Mouse (Mus musculus) ovary, postnatal 14 days (tissue): ENCODE results near the gene Cyp4f17.
"Not testable (repeated sequence)": the region's sequence is repeated elsewhere in the genome, so short reads cannot be mapped to it uniquely, and the experiment has no call there.

Source experiments
- DNase-seq: peaks from one replicate; pipeline ENCODE4 v3.0.0; 2022; ENCODE audit warnings: low spot score

The Cyp4f17 gene

DNA sequence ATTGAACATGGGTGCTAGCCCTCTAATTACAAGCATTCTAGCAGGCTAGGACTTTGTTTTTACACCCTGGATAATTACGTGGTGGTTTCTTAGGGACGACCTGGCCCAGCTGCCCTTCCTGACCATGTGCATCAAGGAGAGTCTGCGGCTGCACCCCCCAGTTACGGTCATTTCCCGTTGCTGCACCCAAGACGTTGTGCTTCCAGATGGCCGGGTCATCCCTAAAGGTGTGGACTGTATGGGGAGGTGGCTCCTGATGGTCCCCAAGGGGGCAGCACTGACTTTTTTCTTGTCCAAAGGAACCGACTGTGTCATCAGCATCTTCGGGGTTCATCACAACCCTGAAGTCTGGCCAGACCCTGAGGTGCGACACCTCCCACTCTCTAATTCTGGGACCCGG lies 21.9 kb downstream of the Cyp4f17 start:
- no peak for DNase-seq

DNA sequence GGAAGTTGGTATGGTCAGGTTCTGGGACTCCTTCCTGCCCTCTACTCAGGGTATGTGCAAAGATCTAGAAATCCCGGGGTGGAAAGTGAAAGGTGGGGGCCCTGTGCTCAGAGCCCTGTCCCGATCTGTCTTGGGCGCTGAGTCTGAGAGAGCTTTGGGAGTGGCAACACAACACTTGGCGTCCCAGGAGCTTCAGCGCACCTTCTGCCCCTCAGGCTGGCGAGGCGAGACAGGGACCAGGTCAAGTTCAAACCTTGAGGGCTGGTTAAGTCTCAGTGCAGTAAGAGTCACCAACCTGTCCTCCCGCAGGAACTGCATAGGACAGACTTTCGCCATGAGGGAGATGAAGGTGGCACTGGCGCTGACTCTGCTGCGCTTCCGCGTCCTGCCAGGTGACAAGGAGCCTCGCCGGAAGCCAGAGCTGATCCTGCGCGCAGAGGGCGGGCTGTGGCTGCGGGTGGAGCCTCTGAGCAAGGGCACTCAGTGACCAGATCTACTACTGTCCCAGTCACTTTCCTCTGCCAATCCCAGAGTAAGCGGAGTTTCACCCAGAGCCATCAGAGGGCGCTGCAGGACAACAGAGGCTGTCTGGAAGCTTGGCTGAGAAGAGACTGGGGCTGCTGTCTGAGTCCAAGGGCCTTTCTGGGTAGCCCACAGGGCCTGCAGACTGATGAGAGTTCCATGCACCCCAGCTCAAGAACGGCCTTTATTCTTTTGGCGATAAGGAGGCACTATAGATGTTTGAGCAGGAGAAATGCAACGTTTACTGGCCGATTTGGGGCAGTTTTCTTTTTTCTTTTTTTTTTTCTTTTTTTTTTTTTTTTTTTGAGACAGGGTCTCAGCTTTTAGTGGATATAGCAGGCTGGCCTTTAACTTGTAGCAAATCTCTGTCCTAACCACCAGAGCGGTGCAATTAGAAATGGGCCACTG lies 22.8 kb downstream of the Cyp4f17 start:
- peak; percentile 73 for DNase-seq

DNA sequence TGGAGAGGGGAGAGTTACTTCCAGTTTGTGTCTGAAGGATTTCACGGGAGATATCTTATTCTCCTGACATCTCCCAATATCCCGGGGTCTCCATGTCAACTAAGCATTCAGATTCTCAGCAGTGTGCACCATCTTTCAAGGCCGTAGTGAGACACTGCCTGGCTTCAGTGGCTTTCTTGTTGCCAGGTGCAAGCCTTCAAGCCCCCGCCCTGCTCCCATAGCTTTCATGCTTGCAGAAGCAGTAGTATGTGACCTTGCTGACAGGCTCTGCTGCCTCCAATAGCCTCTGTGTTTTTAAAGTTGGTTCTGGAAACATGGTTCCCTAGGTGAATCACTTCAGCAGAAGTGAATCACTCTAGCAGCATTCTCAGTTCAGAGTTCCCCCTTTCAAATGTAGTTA lies 26.5 kb downstream of the Cyp4f17 start:
- DNase-seq: not testable (repeated sequence)

DNA sequence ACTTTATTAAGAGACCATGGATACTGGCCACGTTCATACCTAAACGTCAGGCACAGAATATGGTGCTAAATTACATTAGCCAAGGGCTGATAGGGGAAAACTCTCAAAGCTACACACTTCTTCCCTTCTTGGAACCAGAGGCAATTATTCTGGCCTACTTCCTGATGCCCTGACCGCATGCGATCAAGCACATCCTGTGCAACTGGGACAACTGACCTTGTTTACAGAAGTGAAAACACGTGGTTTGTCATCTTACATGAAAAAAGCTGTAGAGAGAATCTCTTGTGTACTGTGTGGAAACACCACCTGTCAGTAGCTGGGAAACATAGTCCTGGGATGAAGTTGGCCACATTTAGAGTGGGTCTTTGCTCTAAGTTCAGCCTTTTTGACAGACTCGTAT lies 28.2 kb downstream of the Cyp4f17 start:
- no peak for DNase-seq

DNA sequence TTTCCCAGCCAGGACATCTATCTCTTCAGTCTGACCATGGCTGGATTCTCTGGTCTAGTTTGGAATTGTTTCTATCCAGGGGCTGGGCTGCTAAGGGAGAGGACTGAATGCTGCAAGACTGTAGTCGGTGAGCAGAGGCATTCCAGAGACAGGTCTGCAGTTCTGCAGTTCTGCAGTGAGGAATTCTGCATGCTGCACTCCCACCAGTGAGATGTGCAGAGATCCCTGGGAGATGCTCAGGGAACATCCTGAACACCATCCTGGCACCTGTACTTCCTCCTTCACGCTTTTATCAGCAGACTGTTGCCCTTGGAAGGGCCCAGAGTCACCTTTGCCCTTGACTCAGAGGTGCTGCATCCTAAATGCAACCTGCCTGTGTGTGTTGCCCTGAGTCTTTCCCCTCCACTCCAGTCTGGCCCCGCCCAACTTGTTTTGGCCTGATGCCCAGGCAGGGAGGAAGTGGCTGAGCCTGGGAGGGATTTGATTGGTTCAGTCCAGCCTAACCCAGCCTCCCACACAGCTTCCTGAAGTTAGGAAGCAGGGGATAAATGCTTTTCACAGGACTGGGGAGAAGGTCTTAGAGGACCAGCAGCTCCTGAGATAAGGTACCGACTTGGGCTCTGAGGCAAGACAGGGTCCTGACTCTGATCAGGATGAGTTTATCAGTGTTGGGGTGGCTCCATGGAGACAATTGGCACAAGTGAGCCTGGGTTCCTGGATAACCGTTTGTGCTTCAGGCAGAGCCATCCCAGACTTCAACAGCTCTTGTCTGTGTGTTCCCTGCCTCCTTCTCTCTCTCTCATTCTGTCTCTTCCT lies 30.4 kb downstream of the Cyp4f17 start, which contains the start of gene Cyp4f16:
TSS of gene Cyp4f16 (plus strand) at position 508 of the 816 bp plus-strand sequence.
- peak; percentile 88 for DNase-seq

DNA sequence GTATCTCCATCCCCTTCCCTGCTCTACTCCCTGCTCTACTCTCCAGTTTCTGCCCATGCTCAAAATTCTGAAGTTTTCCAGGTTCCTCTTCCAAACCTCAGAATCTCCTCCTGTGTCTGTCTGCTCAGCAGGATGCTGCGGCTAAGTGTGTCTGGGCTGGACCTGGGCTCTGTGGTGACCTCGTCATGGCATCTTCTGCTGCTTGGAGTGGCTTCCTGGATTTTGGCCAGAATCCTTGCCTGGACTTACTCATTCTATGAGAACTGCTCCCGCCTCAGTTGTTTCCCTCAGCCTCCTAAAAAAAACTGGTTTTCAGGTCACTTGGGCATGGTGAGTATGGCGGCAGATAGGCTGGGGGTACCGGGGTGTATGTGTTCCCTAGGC lies 31.0 kb downstream of the Cyp4f17 start:
- DNase-seq: no peak

DNA sequence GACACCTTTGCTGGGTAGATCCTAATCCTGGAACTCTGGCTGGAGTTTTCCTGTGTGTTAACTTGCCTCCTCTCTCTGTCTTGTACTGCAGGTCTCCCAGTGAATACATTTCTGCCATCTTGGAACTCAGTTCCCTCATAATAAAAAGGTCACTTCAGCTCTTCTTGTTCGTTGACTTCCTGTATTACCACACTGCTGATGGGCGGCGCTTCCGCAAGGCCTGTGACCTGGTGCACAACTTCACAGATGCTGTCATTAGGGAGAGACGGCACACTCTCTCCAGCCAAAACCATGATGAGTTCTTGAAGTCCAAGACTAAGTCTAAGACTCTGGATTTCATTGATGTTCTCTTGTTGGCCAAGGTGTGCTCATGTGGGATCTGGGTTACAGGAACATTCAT lies 38.9 kb downstream of the Cyp4f17 start:
- not testable (repeated sequence) for DNase-seq

DNA sequence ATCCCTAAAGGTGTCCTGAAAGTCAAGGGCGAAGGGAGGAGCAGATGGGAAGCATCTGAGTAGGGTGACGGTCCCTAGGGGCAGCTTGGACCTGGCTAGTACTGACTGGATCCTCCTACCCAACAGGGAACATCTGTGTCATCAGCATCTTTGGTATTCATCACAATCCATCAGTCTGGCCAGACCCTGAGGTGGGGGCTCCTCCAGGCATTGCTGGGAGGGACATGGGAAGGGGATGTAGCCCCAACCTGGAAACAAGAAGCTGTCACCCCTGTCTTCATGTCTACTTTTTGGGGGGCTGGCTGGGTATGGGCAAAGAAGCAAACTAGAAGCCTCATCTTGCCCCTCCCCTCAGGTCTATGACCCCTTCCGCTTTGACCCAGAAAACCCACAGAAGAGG lies 44.5 kb downstream of the Cyp4f17 start:
- not testable (repeated sequence) for DNase-seq

DNA sequence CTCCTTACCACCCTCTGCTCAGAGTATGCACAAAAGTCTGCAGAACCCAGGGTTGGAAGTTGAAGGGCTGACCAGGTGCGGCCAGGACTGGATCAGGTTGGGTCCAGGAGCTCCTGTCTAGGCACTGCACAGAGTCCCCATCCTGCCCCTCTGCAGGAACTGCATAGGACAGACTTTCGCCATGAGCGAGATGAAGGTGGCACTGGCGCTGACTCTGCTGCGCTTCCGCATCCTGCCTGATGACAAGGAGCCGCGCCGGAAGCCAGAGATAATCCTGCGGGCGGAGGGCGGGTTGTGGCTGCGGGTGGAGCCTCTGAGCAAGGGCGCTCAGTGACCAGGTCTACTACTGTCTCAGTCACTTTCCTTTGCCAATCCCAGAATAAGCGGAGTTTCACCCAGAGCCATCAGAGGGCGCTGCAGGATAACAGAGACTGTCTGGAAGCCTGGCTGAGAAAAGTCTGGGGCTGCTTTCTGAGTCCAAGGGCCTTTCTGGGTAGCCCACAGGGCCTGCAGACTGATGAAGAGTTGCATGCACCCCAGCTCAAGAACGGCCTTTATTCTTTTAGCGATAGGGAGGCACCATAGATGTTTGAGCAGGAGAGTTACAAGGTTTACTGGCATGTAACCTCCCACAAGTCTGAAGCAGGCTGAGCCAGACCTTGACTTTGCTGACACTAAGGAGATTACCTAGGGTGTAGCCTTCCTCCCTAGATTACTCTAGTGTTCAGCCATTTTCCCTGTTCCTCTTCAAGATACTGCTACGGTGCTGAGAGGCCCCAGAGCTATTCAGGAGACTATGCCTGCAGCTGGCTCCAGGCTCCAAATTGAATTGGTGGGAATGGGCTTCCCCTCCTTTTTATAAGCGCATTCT lies 45.3 kb downstream of the Cyp4f17 start:
- peak; percentile 68 for DNase-seq

DNA sequence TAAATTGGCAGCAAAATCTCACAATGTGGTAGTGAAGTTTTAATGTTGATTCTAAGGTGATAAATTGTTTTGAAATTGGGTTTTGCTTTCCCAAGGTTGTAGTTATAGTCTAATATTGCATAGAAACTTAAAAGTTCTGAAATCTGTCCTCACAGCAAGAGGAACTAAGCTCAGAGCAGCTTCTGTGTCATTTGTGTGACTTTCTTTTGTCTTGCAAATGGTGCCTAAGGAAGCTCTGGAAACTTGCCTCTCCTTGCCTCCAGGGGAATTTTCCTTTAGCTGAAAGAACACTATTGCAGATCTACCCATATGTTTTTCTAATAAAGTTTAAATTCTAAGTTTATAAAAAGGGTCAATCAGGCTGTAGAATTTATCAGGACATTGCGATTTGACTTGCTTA lies 47.2 kb downstream of the Cyp4f17 start:
- not testable (repeated sequence) for DNase-seq

DNA sequence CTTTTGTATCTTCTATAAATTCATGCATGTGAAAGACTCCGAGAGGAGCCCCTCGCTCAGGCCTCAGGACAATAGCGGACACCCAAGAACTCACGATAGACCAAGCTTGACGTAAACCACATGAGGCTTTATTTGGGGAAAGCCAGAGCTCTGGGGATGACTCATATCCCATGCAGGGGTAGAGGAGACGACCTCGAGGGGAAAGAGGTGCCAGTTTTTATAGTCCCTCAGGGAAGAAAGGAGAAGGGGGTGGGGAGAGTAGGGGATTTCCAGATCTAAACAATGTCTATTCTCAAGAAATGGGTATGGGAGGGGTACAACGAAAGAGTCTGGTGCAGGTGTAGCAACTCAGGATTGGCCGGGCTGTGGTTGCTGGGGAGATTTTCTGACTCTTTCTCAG lies 48.5 kb downstream of the Cyp4f17 start:
- not testable (repeated sequence) for DNase-seq

DNA sequence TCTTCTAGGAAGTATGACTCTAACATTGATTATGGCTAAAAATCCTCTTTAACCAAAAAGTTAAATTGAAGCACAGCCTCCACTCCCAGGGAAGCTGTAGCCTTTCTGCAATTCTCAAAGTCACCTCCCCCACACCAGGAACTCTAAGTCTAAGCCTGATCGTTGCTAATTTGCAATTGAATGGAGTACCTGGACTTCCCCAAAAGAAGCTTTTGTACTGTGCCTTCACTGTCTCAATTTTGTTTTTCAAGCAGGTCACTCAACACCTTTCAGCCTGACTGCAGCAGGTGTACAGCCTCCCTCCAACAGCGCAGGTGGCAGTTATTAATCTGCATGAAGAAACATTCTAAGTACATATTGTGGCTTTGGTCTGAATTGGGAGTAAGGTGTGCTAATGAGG lies 57.5 kb downstream of the Cyp4f17 start:
- DNase-seq: not testable (repeated sequence)

DNA sequence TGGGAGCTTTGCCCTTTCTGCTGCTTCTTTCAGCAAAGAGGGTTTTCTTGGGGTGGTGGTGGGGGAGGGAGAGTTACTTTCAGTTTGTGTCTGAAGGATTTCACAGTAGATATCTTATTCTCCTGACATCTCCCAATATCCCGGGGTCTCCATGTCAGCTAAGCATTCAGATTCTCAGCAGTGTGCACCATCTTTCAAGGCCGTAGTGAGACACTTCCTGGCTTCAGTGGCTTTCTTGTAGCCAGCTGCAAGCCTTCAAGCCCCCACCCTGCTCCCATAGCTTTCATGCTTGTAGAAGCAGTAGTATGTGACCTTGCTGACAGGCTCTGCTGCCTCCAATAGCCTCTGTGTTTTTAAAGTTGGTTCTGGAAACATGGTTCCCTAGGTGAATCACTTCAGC lies 67.4 kb downstream of the Cyp4f17 start:
- DNase-seq: not testable (repeated sequence)

DNA sequence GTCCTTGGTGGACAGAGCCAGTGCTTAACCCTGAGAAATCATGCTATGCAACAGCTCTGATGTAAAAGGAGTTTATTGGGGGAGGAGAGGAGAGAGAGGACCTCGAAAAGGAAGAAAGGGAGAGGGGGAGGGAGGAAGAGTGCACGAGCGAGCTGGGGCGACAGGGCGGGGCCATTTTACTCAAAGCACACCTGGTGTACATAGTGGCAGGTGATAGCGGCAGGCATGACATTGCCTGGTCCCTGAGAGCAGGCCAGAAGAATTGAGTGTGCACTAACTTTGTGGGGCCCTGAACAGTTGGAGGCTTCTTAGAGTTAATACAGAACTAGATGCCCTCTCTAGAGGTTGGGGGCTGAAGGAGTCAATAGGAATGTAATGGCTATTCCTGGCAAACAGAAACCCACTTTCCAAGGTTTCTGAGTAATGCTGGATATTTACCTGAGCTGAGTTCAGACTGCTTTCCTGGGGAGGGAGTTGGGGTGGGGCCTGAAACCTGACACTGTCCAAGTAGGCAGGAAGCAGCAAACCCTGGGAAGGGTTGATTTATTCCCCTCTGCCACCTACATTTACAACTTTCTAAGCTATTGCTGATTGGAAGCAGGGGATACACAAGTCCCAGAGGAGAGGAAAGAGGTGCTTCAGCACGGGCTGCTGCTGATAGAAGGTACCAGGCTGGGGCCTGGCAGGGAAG lies 71.8 kb downstream of the Cyp4f17 start:
- no peak for DNase-seq
